Mouse (Mus musculus) liver, embryonic 15.5 days (tissue): Measurements from ENCODE around the gene Chrm3. TPM values are rescaled to one million over a fixed set of nuclear protein-coding genes. Genes with fewer than 3 reads are reported as not detected.

ENCODE experiments used
- ATAC-seq: fragments of 200-750 bp; cut with Nextera tagmentation; 2 replicates; pipeline ENCODE4 v1.8.0; 2017; ENCODE audit warnings: moderate number of reproducible peaks, mild to moderate bottlenecking, moderate library complexity; ENCODE audit not compliant: insufficient read depth
- H3K27ac ChIP-seq: fragments of 300-500 bp; sonication (generic); replicated peaks from 2 replicates; pipeline ENCODE4 v1.5.1; 2015; ENCODE audit warnings: mild to moderate bottlenecking, inconsistent platforms
- H3K27me3 ChIP-seq: fragments of 300-500 bp; sonication (generic); 2 replicates; pipeline ENCODE4 v1.6.1; 2015; ENCODE audit warnings: mild to moderate bottlenecking, inconsistent platforms
- H3K36me3 ChIP-seq: fragments of 300-500 bp; sonication (generic); replicated peaks from 2 replicates; pipeline ENCODE4 v1.6.1; 2015; ENCODE audit warnings: moderate library complexity, mild to moderate bottlenecking, inconsistent platforms
- H3K4me1 ChIP-seq: fragments of 300-500 bp; sonication (generic); replicated peaks from 2 replicates; pipeline ENCODE4 v1.6.1; 2015; ENCODE audit warnings: inconsistent platforms
- H3K4me2 ChIP-seq: fragments of 300-500 bp; sonication (generic); 2 replicates; pipeline ENCODE4 v1.6.1; 2015; ENCODE audit warnings: moderate library complexity, mild to moderate bottlenecking, inconsistent platforms
- H3K4me3 ChIP-seq: fragments of 300-500 bp; sonication (generic); replicated peaks from 2 replicates; pipeline ENCODE4 v1.5.1; 2015; ENCODE audit warnings: mild to moderate bottlenecking, inconsistent platforms
- H3K9ac ChIP-seq: fragments of 300-500 bp; sonication (generic); 2 replicates; pipeline ENCODE4 v1.6.1; 2015; ENCODE audit warnings: moderate library complexity, mild to moderate bottlenecking, inconsistent platforms
- H3K9me3 ChIP-seq: fragments of 300-500 bp; sonication (generic); replicated peaks from 2 replicates; pipeline ENCODE4 v1.6.1; 2016; ENCODE audit warnings: inconsistent platforms
- WGBS: fragments of 180-500 bp; shearing (Covaris S2); methylation state at CpG from one replicate; pipeline ENCODE4 v1.1.7; 2015; ENCODE audit warnings: mixed read lengths; ENCODE audit not compliant: insufficient replicate concordance; 5-methylcytosine and 5-hydroxymethylcytosine counted together
- polyA plus RNA-seq: library from polyadenylated mRNA; unstranded; fragments of >200 nt; fragmentation: Nextera tagmentation; extraction: Ambion mirVana; gene quantifications from 2 replicates; pipeline ENCODE4 v1.2.1, GENCODE M21; 2015

Gene Chrm3
- polyA plus RNA-seq, 1 experiment from 2014 or later, result not detected

GRCm38 (mm10) chr13:10309811-10310210, 50.8 kb downstream of the Chrm3 start:
- Histone ChIP-seq H3K4me2 (no peak overlapping the region), H3K27ac (no peak overlapping the region), H3K36me3 (no peaks in the 10 kb centered on the region), H3K4me1 (no peaks in the 10 kb centered on the region), H3K9ac (no peak overlapping the region), H3K27me3 (no peaks in the 10 kb centered on the region), H3K4me3 (no peak overlapping the region), H3K9me3 (no peaks in the 10 kb centered on the region)
- no peak for ATAC-seq

- H3K27me3 ChIP-seq, result no peaks in the 10 kb centered on the region
- 49% methylated on average over 2 of the region's 2 CpGs for WGBS
- no peak overlapping the region for H3K4me3 ChIP-seq
- no peaks in the 10 kb centered on the region for H3K36me3 ChIP-seq
- H3K4me2 ChIP-seq, result no peak overlapping the region
- H3K27ac ChIP-seq, result no peak overlapping the region
- H3K4me1 ChIP-seq, result no peaks in the 10 kb centered on the region
- no peak overlapping the region for H3K9ac ChIP-seq
- H3K9me3 ChIP-seq, result no peaks in the 10 kb centered on the region
- no peak for ATAC-seq
Measured at GRCm38 (mm10) chr13:10295160-10295559, 65.5 kb downstream of the Chrm3 start.

GRCm38 (mm10) chr13:10284331-10284730, 76.3 kb downstream of the Chrm3 start:
- Histone ChIP-seq H3K27ac (no peak overlapping the region), H3K4me2 (no peak overlapping the region), H3K4me1 (no peaks in the 10 kb centered on the region), H3K27me3 (no peaks in the 10 kb centered on the region), H3K4me3 (no peak overlapping the region), H3K36me3 (no peaks in the 10 kb centered on the region), H3K9ac (no peak overlapping the region), H3K9me3 (no peaks in the 10 kb centered on the region)
- 68% methylated on average over 4 of the region's 4 CpGs for WGBS
- ATAC-seq, result no peak

DNA sequence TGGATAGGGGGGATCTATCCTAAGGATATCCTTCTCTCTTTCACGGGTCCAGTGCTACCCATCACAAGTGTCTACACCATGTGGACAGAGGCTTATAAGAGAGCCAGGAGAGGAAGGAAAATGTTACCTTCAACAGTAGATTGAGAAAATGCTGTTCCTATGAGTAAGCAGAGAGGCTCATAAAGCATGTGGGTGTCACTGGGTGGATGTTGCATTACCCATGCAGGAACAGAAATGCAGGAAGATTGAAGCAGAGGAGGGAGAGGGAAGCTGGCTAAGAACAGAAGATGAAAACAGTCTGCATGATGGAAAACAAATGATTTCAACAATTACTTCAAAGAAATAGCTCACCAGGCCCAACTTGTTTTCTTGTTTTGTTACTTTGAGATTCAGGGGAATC, 85.7 kb downstream of the Chrm3 start:
- Histone ChIP-seq H3K9me3 (no peaks in the 10 kb centered on the region), H3K9ac (no peak overlapping the region), H3K4me3 (no peak overlapping the region), H3K27ac (no peak overlapping the region), H3K27me3 (no peaks in the 10 kb centered on the region), H3K36me3 (no peaks in the 10 kb centered on the region), H3K4me2 (no peak overlapping the region), H3K4me1 (no peaks in the 10 kb centered on the region)
- no peak for ATAC-seq
- 33% methylated on average over 1 of the region's 1 CpGs for WGBS

- Histone ChIP-seq H3K27ac (no peak overlapping the region), H3K4me3 (no peak overlapping the region), H3K9ac (no peak overlapping the region), H3K4me2 (no peak overlapping the region), H3K27me3 (no peaks in the 10 kb centered on the region), H3K36me3 (no peaks in the 10 kb centered on the region), H3K9me3 (no peaks in the 10 kb centered on the region), H3K4me1 (no peaks in the 10 kb centered on the region)
- ATAC-seq, result no peak
- WGBS, result 56% methylated on average over 3 of the region's 3 CpGs
Measured at GRCm38 (mm10) chr13:10263784-10264183, 96.9 kb downstream of the Chrm3 start.

DNA sequence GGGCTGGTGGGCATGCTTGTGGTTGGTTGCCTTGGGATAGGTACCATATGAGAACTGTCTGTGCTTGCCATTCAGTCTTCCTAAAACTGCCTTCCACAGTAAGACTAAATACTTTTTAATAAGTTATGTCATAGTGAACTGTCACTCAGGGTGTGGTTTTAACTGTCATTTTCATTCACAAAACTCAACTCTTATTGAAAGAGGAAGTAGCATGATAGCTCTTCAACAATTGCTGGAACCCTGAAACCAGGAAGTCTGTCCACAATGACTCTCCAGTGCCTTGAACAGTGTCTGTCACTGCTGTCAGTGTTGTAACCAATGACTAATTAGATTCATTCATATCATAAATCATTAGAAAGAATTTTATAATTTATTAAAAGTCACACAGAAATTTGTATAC, 107.6 kb downstream of the Chrm3 start:
- H3K4me3 ChIP-seq, result no peak overlapping the region

GRCm38 (mm10) chr13:10251499-10252179, 109.0 kb downstream of the Chrm3 start:
- ATAC-seq, result no peak
- H3K9ac ChIP-seq, result no peak overlapping the region
- no peaks in the 10 kb centered on the region for H3K9me3 ChIP-seq
- H3K27ac ChIP-seq, result no peak overlapping the region
- H3K36me3 ChIP-seq, result no peaks in the 10 kb centered on the region
- H3K4me2 ChIP-seq, result no peak overlapping the region
- WGBS, result 53% methylated on average over 5 of the region's 5 CpGs
- no peak overlapping the region for H3K4me3 ChIP-seq
- H3K27me3 ChIP-seq, result no peaks in the 10 kb centered on the region
- no peaks in the 10 kb centered on the region for H3K4me1 ChIP-seq

More for the DNA sequence above, 107.6 kb downstream of the Chrm3 start:
- H3K9ac ChIP-seq, result no peak overlapping the region
- no peak for ATAC-seq
- H3K36me3 ChIP-seq, result no peaks in the 10 kb centered on the region
- H3K4me1 ChIP-seq, result no peaks in the 10 kb centered on the region
- no peak overlapping the region for H3K27ac ChIP-seq
- no peaks in the 10 kb centered on the region for H3K27me3 ChIP-seq
- H3K4me2 ChIP-seq, result no peak overlapping the region
- H3K9me3 ChIP-seq, result no peaks in the 10 kb centered on the region

DNA sequence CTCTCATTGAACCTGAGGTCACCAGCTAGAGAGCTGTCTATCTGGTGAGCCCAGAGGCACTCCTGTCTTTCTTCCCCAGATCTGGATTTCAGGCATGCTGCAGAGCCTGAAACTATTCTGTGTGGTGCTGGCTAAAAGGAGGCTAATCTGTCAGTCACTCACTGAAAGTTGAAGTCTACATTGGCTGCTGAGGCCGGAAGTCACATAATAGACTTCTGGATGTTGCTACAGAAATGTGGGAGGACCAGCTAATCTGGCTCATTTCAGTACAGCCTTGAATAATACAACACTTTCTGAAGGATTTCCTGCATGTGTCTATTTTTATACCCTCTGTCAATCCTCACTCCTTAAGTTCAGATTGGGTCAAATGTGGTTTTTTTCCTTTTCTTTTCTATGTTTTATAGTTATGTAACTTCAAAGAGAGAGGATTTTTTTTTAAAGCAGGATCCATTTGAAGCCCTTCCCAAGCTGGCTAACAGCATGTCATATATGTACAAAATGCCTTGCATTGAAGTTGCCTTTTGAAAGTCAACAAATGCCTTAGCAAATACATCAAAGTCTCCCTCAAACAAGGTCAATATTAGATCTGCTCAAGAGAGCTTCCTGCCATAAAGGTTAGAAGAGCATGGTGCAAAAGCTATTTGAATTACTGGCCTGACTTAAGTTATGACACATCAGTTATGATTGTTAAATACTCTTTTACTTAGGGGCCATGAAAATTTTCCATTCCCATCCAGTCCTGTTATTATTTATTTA, 116.2 kb downstream of the Chrm3 start:
- WGBS, result 24% methylated on average over 1 of the region's 1 CpGs
- Histone ChIP-seq H3K9ac (no peak overlapping the region), H3K4me2 (no peak overlapping the region), H3K36me3 (no peaks in the 10 kb centered on the region), H3K4me3 (no peak overlapping the region), H3K4me1 (no peaks in the 10 kb centered on the region), H3K9me3 (no peaks in the 10 kb centered on the region), H3K27me3 (no peaks in the 10 kb centered on the region), H3K27ac (no peak overlapping the region)
- no peak for ATAC-seq

- H3K36me3 ChIP-seq, result no peaks in the 10 kb centered on the region
- no peaks in the 10 kb centered on the region for H3K27me3 ChIP-seq
- 64% methylated on average over 3 of the region's 3 CpGs for WGBS
- no peak overlapping the region for H3K9ac ChIP-seq
- no peak overlapping the region for H3K27ac ChIP-seq
- ATAC-seq, result no peak
- H3K9me3 ChIP-seq, result no peaks in the 10 kb centered on the region
- H3K4me2 ChIP-seq, result no peak overlapping the region
- H3K4me1 ChIP-seq, result no peaks in the 10 kb centered on the region
- no peak overlapping the region for H3K4me3 ChIP-seq
Measured at GRCm38 (mm10) chr13:10240238-10240637, 120.4 kb downstream of the Chrm3 start.

DNA sequence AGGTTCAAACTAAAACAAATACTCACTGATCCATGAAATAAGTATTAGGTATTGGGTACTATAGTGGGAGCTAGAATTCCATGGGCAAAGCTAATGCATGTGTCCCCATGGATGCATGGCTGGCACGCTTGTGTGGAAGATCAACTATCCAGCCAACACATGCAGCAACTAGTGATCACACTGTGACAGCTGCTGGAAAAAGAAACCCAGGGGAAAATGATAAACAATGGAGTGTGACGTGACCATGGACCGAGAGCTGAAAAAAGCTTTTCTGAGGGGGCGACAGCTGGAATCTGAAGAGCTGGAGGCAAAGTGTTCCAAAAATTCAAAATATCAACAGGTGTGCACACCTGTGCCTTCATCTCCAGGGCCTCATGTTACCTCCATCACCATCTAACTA, 120.8 kb downstream of the Chrm3 start:
- Histone ChIP-seq H3K36me3 (no peaks in the 10 kb centered on the region), H3K4me2 (no peak overlapping the region), H3K9ac (no peak overlapping the region), H3K27me3 (no peaks in the 10 kb centered on the region), H3K4me1 (no peaks in the 10 kb centered on the region), H3K9me3 (no peaks in the 10 kb centered on the region), H3K27ac (no peak overlapping the region), H3K4me3 (no peak overlapping the region)
- 63% methylated on average over 4 of the region's 4 CpGs for WGBS
- ATAC-seq, result no peak

DNA sequence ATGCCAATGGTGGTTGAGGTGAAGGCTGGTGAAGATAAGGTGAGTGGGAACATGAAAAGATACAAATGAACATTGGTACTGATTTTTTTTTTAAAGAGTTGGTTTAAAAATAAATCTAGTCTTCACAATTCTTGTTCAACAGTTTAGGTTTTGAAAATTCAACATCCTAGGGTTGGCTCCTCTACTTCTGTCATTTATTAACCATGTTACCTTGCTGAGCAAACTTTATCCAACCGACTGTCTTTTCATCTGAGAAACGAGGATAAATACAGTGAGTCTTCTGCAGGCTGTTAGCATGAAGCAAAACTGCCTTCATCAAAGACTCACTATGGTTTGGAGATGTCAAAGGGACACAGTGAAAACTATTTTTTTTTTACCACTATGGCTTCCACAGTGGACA, 123.0 kb downstream of the Chrm3 start:
- no peak overlapping the region for H3K9ac ChIP-seq
- H3K9me3 ChIP-seq, result no peaks in the 10 kb centered on the region
- H3K36me3 ChIP-seq, result no peaks in the 10 kb centered on the region
- no peaks in the 10 kb centered on the region for H3K4me1 ChIP-seq
- no peak overlapping the region for H3K4me2 ChIP-seq
- no peak overlapping the region for H3K4me3 ChIP-seq
- WGBS, result 39% methylated on average over 2 of the region's 2 CpGs
- no peaks in the 10 kb centered on the region for H3K27me3 ChIP-seq
- no peak overlapping the region for H3K27ac ChIP-seq
- no peak for ATAC-seq

- H3K9me3 ChIP-seq, result no peaks in the 10 kb centered on the region
- H3K27ac ChIP-seq, result no peak overlapping the region
- no peaks in the 10 kb centered on the region for H3K4me1 ChIP-seq
- WGBS, result 78% methylated on average over 4 of the region's 4 CpGs
- no peak overlapping the region for H3K4me2 ChIP-seq
- H3K36me3 ChIP-seq, result no peaks in the 10 kb centered on the region
- no peak overlapping the region for H3K9ac ChIP-seq
- ATAC-seq, result no peak
- no peak overlapping the region for H3K4me3 ChIP-seq
- H3K27me3 ChIP-seq, result no peaks in the 10 kb centered on the region
Measured at GRCm38 (mm10) chr13:10236279-10236678, 124.4 kb downstream of the Chrm3 start.
